Mouse (Mus musculus) lung, postnatal 36 days (tissue): ENCODE results near the gene Zfyve28.

ENCODE experiments used
- DNase-seq: peaks from one replicate; pipeline ENCODE4 v3.0.0; 2022; ENCODE audit warnings: mixed read lengths

Zfyve28 gene

DNA sequence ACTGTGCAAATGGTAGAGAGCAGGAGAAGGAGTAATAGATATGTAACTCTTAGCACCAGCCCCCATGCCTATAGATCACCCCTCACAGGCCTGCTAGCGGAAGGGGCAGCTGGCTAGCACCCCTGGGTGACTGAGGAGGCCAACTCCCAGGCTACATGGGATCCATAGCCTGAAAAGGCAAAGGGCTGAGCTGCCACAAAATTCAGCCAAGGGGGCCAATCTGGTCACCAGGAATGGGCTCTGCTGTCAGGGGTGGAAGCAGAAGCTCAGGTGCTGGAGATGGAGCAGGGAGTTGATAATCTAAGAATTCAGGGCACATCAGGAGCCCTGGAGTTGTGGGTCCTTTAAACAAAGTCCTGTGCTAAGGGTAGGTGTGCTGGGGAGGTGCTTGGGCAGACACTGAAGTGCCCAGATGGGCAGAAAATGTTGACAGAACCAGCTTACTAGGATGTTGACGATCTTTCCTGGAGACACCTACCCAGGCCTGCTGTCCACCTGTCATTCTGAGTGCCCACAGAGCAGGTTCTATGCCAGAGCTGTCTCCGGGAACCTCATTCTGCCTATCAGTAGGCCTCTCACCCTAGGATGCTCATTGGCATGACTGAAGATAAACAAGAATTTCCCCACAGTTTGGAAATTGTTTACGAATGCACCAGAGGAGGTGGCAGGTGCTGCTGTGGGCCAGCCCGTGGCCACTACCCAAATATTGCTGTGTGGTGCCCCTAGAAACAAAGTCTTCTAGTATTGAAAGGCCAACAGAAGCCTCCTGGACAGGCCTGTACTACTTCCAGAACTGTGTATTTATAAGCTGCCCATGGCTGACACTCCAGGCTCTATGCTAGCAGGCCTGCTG is 113.5 kb downstream of the Zfyve28 start:
- DNase-seq = no peak

DNA sequence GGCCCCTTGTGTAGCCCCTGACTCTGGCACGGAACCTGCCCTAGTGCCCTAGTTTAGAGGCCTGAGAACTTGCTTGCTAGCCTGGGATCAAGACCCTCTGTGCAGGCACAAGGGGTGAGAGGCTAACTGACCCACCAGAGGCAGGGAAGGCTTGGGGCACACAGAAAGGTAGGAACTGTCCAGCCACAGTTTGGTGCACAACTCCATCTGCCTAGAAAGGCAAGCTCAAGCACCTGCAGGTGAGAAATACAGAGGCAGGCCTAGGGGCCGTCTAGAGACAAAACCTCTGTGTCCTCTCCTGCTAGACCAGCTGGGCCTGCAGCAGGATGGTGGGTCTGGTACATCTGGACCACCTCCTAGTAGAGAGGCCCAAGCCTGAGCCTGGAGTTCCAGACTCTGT is 114.2 kb downstream of the Zfyve28 start:
- no peak for DNase-seq

- DNase-seq = no peak
Measured at GRCm38 (mm10) chr5:34170726-34171125, 117.5 kb downstream of the Zfyve28 start.

GRCm38 (mm10) chr5:34169954-34170353 is 118.3 kb downstream of the Zfyve28 start:
- no peak for DNase-seq

GRCm38 (mm10) chr5:34168950-34169891 is 119.0 kb downstream of the Zfyve28 start, which contains the start of the genes Poln and Haus3:
Poln (minus strand) TSS chr5:34169448.
Haus3 (minus strand) TSS chr5:34169527.
- peak; percentile 98 for DNase-seq

DNA sequence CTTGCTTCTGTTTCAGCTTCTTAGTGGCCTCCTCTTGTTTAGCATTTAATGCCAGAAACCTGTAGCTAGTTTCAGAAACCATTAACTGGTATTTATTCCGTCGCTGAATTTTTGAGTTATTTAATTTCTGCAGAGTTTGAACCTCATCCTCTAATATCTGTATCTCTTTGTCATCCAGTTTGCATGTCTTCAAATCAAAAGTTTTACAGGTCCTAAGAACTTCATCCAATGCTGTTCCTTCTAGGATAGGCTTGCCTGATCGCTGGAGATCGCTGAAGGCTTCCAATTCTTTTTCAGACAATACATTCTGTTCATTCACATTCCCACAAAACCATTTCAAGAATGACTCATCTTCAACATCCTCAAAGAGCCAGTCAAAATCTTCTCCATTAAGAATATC is 120.4 kb downstream of the Zfyve28 start:
- DNase-seq = no peak

- no peak for DNase-seq
Measured at GRCm38 (mm10) chr5:34165793-34166192, 122.5 kb downstream of the Zfyve28 start.

- DNase-seq = no peak
Measured at GRCm38 (mm10) chr5:34148476-34148875, 139.8 kb downstream of the Zfyve28 start.

- DNase-seq = peak; percentile 8
Measured at GRCm38 (mm10) chr5:34147554-34147953, 140.7 kb downstream of the Zfyve28 start.
